Mouse (Mus musculus): ENCODE measurements around the gene Klc1.

- TF ChIP-seq GATA1 (IDR thresholded peaks at IDR 0.05; ENCODE audit: borderline replicate concordance, low read length) (no peak), FLI1 (IDR thresholded peaks at IDR 0.05; ENCODE audit: low read length) (no peak)
Measured at GRCm38 (mm10) chr12:111774156-111774555, 15.5 kb downstream of the Klc1 start.
